Mouse (Mus musculus) bone marrow macrophage, adult 2 months (primary cell): ENCODE results near the gene Brd1. TPM values are rescaled to one million over a fixed set of nuclear protein-coding genes. Genes with fewer than 3 reads are reported as not detected.

Experiments
- H3K27ac ChIP-seq: 2 replicates; pipeline ENCODE4 v1.5.1; 2012; ENCODE audit warnings: low read depth, low read length; ENCODE audit not compliant: insufficient read depth
- H3K4me1 ChIP-seq: 2 replicates; pipeline ENCODE4 v1.6.1; 2012; ENCODE audit warnings: low read length; ENCODE audit not compliant: control insufficient read depth, insufficient read depth
- H3K4me3 ChIP-seq: 2 replicates; pipeline ENCODE4 v1.5.1; 2012; ENCODE audit warnings: mild to moderate bottlenecking, low read length, moderate library complexity; ENCODE audit not compliant: insufficient read depth
- CTCF ChIP-seq: IDR thresholded peaks from 2 replicates; pipeline ENCODE4 v1.5.1; 2012; ENCODE audit warnings: low read depth, mild to moderate bottlenecking, low read length, moderate library complexity
- POLR2A ChIP-seq: IDR thresholded peaks from 2 replicates; pipeline ENCODE4 v1.6.1; 2012; ENCODE audit warnings: mild to moderate bottlenecking, low read depth, low read length, borderline replicate concordance
- polyA plus RNA-seq: library from polyadenylated mRNA; stranded (reverse); fragments of >200 nt; gene quantifications from 2 replicates; pipeline ENCODE4 v1.2.4, GENCODE M21; 2012; ENCODE audit not compliant: missing spikeins, insufficient read depth, insufficient read length

Gene Brd1
- polyA plus RNA-seq, 1 experiment, result 44.9 TPM

GRCm38 (mm10) chr15:88665846-88666245, 68.2 kb downstream of the Brd1 start:
- no peak overlapping the region for H3K27ac ChIP-seq
- TF ChIP-seq POLR2A, result no peak
- TF ChIP-seq CTCF, result no peak
- no peak overlapping the region for H3K4me3 ChIP-seq
- no peaks in the 10 kb centered on the region for H3K4me1 ChIP-seq

- Histone ChIP-seq H3K4me1 (no peaks in the 10 kb centered on the region), H3K27ac (no peak overlapping the region), H3K4me3 (no peak overlapping the region)
- TF ChIP-seq POLR2A (no peak), CTCF (no peak)
These were observed 71.0 kb downstream of the Brd1 start for GRCm38 (mm10) chr15:88663041-88663440.

GRCm38 (mm10) chr15:88662111-88662850, 71.8 kb downstream of the Brd1 start:
- TF ChIP-seq CTCF (peak; percentile 91), POLR2A (no peak)
- Histone ChIP-seq H3K4me1 (no peaks in the 10 kb centered on the region), H3K4me3 (peak overlapping the region; percentile 43), H3K27ac (no peak overlapping the region)

GRCm38 (mm10) chr15:88661654-88662053, 72.4 kb downstream of the Brd1 start:
- no peaks in the 10 kb centered on the region for H3K4me1 ChIP-seq
- no peak overlapping the region for H3K27ac ChIP-seq
- TF ChIP-seq POLR2A, result no peak
- no peak for TF ChIP-seq CTCF
- H3K4me3 ChIP-seq, result no peak overlapping the region

- no peak overlapping the region for H3K4me3 ChIP-seq
- no peak for TF ChIP-seq CTCF
- no peak for TF ChIP-seq POLR2A
- H3K27ac ChIP-seq, result no peak overlapping the region
- no peaks in the 10 kb centered on the region for H3K4me1 ChIP-seq
These were observed 82.0 kb downstream of the Brd1 start for GRCm38 (mm10) chr15:88652006-88652405.

- TF ChIP-seq CTCF (peak; percentile 71), POLR2A (no peak)
- no peak overlapping the region for H3K27ac ChIP-seq
- H3K4me3 ChIP-seq, result no peak overlapping the region
- H3K4me1 ChIP-seq, result no peaks in the 10 kb centered on the region
These were observed 83.0 kb downstream of the Brd1 start for GRCm38 (mm10) chr15:88651019-88651418.

Other genes with a start within 250 kb of the Brd1 start
- gene Zdhhc25, start 133.9 kb downstream of the Brd1 start, polyA plus RNA-seq, result not detected in 2 replicates
- 18.1 and 20.5 TPM in 2 replicates for gene Zbed4, start 17.4 kb upstream of the Brd1 start, polyA plus RNA-seq
- 10.2 and 10.3 TPM in 2 replicates for gene Alg12, start 85.1 kb upstream of the Brd1 start, polyA plus RNA-seq
- 23.0 and 24.4 TPM in 2 replicates for gene Creld2, start 85.4 kb upstream of the Brd1 start, polyA plus RNA-seq
- 9.2 and 9.9 TPM in 2 replicates for gene Pim3, start 128.0 kb upstream of the Brd1 start, polyA plus RNA-seq
- gene Ttll8, start 220.2 kb upstream of the Brd1 start, polyA plus RNA-seq, result not detected in 2 replicates
- not detected in 2 replicates for gene Mlc1, start 244.8 kb upstream of the Brd1 start, polyA plus RNA-seq
- gene Mov10l1, start 248.7 kb upstream of the Brd1 start, polyA plus RNA-seq, result not detected in 2 replicates